Mouse (Mus musculus) heart, adult 9 months (tissue): ENCODE data around the gene Mslnl.
"Not testable (repeated sequence)": the region's sequence is repeated elsewhere in the genome, so short reads cannot be mapped to it uniquely, and the experiment has no call there.

Source experiments
- DNase-seq, 2 experiments: peaks; one replicate each; pipeline ENCODE4 v3.0.0; 2022; ENCODE audit warnings: low spot score in 2 of 2

Gene Mslnl

DNA sequence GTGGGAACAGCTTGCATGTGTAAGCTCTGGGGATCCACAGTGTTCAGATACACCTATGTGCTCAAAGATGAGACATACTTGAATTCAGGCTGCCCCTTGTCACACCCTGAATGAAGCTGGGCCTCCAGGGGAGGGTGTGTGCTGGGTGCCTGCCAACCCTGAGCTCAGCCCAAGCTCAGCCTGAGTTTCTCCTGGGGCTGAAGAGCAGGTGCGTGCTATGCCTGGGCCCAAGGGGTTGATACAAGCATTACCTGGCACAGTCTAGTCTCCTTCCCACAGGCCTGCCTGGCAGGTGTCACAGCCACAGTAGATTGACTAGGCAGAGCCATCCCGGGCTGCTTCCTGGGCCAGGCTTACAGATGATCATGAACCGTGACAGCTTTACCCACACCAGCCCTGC is at the start of gene Mslnl:
Mslnl (plus strand) TSS at position 298 of the 400 bp plus-strand sequence.
- DNase-seq: no peak

DNA sequence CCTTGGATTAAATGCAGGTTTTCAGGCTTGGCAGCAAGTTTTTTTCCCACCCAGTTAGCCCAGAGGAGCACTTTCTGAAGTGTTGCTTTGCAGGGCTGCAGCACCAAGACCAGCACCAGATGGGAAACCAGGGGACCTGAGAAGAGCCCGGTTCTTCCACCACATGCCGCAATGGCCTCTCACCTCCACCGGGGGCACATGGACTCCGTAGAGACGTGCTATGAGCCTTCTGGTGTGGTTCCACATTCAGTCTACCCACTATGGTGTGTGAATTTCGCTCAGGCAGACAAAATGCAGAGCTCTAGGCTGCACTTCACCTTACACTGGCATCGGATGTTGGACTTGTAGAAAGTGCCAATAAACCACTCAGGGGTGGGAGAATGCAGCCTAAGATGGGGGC is 49.5 kb upstream of the Mslnl start:
- DNase-seq: no peak

DNA sequence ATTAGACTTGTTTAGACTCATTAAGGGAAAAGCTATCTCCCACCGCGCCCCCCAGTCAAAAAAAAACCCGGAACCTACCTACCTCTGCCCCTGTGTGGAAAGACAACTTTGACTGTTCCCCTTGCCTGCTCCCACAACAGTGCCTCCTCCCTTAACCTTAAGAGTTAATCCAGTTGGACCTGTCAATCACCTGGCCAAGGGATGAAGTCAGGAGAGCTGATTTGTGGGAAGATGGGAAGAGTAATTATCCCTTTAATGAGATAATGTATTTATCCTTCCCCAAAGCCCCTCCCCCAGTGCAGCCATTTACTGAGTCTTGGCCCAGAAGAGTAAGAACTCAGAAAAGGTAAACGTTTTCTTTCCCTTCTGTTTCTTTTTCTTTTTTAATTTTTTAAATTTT is 46.9 kb upstream of the Mslnl start:
- DNase-seq: no peak

DNA sequence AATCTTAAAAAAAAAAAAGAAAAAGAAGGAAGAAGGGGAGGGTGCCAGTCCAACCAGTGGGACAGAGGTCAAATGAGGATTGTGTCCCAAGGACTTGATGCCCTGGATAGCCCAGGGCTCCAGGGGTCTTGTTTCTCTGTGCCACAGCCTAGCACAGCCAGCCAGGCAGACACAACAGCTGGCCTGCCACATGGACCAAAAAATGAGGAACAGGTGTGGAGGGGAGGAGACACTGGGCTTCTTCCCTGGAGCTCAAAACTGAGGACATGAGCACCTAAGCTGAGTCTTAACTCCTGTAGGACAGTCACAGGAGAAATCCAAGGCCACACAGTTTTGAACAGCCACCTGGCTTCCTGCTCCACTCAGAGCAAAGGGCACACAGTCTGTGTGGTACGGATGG is 39.6 kb upstream of the Mslnl start:
- DNase-seq: no peak

DNA sequence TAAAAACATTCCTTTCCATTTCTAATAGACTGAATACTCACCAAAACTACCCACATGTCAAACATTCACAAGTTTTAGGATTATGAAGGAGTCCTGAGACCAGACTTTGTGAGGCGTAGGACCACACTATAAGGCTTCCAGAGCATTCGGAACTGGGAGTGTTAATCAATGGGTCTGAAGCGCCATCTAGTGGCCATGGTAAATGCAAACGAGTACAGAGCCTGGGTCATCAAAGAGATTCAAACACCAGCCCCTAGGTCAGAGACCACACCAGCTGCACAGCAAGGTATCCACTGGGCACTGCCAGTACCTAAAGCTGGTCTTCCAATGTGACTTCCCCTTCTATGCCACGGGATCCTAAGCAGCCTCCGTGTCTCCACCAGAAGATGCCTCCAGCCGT is 37.4 kb upstream of the Mslnl start:
- DNase-seq: peak; percentile 23 to 43

DNA sequence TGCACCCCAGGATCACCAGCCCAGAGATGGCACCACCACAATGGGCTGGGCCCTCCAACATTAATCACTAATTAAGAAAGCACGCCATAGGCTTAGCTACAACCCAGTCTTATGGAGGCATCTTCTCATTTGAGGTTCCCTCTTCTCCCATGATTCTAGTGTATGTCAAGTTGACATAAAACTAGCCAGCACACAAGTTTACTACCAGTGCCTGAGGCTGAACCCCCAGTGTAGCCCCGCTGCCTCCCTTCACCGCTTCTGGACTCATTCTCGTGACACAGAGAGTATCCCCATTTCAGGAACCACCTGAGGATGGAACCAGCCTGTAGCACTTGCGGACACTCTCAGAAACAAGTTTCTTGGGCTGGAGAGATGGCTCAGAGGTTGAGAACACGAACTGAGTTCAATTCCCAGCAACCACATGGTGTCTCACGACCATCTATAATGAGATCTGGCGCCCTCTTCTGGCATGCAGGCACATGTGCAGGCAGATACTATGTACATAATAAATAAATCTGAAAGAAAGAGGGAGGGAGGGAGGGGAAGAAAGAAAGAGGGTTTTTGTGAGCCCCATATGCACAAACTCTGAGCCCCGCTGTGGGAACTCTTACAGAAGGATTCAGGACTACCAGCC is 34.9 kb upstream of the Mslnl start:
- DNase-seq: no peak

DNA sequence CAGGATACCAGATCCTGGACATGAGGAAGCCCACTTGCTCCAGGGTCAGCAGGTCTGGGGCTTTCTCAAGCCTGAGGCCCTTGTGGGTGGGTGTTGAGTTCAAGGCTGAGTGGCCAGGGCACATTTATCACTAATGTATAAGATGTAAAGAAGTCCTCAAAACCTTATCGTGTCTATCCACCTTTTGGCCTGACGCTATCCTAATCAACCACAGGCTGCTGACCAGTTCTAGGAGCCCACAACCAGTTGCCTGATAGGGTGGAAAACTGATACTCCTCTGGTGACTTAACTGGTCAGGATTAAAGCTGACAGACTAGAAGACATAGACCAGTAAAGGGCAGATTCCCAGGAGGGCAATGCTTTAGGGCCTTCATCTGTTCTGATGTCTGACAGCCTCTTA is 25.8 kb upstream of the Mslnl start:
- no peak for DNase-seq

DNA sequence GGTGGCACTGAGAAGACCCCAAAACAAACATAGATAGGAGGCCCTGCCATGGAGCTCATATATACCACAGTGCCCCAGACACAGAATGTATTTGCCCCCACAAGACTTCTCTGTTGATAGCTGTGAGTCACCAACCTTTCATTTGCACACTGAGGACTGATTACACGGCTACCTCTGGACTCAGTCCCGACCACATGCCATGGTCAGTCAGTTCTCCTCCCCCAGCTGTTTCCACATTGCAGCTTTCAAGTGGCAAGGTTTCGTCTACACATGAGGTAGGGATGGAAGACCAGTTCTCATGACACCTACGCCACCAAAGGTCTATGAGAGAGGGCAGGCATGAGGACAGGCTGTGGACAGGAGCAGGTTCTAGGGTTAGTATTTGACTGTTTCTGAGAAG is 24.7 kb upstream of the Mslnl start:
- no peak for DNase-seq

DNA sequence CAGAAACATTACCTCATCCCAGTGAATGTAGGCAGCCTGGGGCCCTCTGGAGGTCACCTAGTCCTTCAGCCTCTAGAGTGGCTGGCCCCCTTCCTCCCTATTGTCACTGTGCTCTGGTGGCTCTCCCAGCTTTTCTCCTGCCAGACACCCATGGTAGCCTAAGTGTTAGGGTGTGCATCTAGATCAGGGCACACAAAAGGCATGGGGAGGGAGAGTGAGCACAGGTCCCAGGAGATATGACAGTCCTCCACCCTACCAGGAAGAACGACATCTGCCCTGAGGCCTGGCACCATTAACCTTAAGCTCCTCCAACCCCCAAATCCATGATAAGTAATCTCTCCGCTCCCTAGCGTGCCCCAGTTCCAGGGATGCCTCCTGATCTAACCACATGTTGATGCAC is 20.2 kb upstream of the Mslnl start:
- no peak for DNase-seq

DNA sequence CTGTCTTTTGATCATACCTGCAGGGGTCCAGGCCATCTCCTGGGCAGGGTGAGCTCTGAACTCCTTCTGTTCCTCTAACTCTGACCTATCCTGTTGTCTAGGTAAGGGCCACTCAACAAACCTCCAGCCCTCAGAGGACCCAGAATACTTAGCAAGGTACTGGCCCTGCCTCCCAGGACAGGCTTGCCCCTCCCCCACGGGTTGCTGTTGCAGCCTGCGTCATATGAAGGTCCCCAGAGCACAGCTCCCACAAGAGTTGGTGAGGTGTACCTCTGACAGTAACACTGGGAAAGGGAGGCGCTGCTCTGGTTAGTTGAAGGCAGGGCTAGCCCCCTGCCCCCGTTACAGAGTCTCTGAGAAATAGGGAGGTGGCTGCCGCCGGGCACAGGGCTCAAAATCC is 19.7 kb upstream of the Mslnl start:
- DNase-seq: no peak

DNA sequence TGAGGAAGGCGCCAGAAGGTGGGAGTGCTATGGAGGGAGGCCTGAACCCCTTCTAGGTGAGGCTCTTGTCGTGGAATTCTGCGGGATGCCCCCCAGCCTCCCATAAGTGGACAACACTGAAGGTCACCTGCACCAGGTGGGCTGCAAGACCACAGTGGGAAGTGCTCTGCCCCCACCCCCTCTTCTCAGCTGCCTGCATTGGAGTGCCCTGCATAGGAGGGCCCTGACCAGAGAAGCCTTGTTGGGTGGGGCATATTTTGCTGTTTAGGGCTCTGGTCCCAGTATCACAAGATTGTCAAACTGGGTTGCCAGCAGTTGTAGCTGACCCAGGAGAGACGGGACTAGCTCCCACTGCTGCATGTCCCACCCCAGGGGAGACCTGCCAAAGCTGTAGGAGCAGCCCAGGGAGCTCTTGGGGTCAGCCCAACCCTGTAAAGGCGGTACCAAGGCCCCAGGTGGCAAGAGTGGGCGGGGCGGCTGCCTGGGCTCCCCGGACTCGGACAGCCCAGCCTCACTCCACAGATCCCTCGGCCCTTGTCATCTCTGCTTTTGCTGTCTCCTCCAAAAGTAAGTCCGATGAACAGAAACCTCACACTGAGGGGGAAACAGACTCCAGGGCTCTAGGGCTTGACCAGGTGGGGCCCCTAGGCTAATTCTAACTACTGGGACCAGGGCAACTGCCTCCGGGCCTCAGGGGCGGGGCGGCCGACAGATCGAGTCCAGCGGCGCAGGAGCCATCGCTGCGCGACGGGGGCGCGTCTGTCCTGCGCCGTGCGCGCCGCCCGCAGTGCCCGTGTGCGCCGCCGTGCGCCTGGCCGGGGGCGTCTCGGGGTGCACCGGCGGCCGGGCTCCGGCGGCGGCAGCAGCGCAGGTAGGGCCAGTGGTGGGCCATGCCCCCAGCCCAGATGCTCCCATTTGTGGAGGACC is 18.9 kb upstream of the Mslnl start, which contains the start of gene Gng13:
Gng13 (plus strand) TSS at position 461 of the 927 bp plus-strand sequence.
- DNase-seq: no peak

DNA sequence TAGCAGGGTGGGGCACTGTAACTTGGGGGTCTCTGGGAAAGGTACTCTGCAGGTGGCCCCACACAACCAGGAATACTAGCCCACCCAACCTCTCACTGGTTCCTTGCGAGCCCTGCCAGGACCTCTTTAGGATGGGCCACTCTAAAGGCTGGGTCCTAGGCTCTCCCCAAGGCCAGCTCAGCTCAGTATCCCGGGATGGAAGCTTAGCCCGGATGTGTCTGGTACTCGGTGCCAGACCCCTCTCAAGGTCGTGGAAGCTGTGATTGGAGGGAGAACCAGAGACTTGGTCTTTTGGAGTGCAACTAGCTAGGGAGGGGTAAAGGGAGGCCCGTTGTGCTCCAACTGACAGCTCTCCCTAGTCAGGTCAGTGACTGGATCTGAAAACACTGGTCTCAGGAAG is 18.2 kb upstream of the Mslnl start:
- DNase-seq: no peak

DNA sequence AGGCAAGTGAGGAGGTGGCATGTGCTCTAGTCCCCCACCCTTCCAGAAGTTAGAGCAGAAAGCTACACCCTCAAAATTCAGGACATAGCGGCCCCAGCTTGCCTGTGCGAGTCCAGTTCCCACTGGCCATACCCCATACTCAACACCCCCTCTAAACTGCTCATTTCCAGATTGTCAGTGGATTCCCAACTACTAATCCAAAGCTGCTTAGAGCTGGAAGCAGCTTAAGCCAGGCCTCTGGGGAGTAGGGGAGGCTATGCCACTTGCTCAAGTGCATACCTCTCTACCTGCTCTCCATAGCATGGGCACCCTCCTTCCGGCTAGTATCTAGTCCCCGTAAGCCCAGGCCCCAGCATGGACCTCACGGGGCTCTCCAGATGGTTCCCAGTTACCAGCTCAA is 14.4 kb upstream of the Mslnl start:
- no peak for DNase-seq

DNA sequence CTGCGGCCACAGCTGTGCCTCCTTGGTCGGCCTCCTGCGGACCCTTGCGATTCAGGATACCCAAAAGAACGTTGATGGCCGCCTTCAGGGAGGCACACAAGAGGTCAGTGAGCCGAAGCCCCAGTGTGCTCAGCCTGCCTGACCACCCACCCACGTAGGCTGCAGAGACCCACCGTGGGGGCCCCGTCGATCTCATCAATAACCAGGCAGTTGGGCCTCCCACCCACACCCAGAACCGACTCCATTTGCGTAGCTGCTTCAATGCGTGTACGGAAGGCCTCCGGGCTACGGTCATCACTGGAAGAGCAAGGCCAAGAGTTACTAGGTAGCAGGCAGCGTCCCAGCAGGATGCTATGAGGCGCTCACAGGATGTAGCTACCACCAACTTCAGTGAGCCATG is 12.4 kb upstream of the Mslnl start:
- no peak for DNase-seq

DNA sequence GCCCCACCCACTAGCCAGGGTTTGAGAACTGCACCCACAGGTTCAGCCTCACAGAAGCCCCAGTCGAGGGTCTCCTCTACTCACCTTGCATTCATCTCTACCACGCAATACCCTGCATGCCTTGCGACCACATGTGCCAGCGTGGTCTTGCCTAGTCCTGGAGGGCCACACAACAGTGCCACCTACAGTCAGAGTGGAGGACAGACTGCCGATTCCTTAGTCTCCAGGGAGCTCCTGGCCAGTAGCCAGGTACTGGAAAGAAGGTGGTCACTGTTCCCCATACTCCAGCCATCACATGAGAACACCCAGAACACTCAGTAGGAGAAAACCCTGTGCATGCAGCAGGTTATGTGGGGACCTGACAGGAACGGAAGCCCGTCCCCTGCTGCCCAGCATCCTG is 11.9 kb upstream of the Mslnl start:
- DNase-seq: no peak

DNA sequence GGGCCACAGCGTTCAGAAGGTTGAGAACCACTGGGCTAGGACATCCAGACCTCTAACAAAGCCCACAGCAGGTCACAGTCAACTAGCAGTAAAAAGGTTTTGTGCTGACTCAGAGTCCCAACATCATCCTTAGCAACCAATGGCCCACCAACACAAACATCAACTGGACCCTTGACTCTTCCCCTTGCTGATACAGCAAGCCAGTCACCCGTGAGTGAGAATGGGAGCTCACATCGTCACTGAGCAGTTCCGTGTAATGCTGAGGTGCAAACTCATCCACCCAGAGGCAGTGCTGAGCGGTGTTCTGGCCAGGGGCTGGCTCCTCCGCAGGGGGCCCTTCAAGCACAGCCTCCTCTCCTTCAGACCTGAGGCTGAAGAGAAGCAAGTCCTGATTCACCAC is 10.6 kb upstream of the Mslnl start:
- DNase-seq: no peak

DNA sequence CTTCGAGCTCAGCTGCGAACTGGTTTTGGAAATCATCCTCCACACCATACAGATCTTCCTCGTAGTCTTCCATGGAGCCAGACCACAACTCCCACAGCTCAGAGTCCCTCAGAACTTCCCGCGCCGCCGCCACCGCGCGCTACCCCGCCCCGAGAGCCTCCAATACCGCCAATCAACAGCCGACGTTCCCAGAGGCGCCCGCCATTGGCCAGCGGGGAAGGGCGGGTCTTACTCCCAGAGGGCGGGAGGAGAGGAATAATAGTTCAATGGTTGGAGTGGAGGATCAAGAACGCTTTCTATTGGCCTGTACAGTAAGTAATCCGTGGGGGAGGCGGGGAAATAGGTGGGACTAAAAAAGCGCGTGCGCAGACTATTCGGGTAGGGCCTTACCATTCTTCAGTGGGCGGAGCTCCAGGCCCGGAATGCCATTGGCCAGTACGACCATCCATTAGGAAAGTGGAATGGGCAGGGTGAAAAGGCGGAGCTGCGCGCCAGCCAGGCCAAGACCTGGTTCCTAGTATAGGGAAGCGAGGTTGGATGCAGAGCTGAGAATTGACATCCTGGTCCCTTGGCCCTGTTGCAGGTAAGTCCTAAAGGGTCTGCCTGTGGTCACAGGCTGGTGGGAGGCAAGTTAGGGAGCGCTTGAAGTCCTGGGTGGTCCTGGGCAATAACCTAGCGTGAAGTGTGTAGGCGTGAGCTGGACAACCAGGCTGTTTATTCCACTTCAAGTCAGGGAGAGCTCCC is 8.4 kb upstream of the Mslnl start, which contains the start of the genes Chtf18 and Rpusd1:
Chtf18 (minus strand) TSS at position 155 of the 744 bp plus-strand sequence.
Rpusd1 (plus strand) TSS at position 406 of the 744 bp plus-strand sequence.
- peak; percentile 100 for DNase-seq

DNA sequence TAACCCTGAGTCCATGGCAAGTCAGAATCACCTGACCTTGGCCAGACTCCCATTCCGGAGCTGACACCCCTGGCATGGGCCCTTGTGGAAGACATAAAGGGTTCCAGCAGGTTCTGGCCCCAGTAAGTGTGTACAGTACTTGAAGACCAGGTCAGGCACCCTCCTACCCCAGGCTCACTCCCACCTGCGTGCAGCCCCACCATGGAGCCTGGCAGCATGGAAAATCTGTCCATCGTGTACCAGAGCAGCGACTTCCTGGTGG is 7.9 kb upstream of the Mslnl start:
- no peak for DNase-seq

DNA sequence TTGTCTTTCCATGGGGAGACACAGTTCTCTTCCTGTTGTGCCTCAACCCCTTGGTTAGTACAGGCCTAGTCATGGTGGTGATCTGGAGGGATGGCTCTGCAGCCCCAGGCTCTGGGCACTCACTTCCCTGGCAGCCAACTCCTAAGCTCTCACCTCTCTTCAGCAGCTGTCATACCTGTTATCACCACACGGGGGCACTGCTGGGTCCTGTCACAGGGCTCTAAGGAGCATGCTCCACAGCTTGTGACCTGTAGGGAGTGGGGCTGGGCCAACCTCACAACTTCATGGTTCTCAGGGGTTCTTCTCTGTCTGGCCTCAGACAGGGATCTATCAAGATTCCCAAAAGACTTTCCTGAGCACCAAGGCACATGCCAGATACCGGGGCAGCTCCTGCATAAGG is 3.8 kb upstream of the Mslnl start:
- DNase-seq: peak; percentile 55 to 70

DNA sequence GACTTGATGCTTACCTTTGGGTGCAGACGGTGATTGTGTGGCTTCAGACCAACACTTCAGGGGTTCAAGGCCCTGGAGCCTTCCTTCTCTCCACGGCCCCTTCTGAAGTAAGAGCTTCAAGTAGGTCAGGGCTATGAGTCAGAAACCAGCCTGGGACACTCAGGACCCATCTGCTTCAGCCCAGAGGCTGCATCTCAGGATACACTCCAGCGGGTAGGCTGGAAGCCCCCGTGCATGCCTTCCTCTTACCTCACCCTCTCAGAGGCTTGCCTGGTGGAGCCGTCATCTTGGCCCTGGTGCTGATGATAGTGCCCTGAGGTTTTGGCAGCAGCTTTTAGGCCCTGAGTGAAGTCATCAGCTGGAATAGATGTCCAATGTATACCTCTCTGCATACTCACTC is 596 bp upstream of the Mslnl start:
- DNase-seq: no peak

DNA sequence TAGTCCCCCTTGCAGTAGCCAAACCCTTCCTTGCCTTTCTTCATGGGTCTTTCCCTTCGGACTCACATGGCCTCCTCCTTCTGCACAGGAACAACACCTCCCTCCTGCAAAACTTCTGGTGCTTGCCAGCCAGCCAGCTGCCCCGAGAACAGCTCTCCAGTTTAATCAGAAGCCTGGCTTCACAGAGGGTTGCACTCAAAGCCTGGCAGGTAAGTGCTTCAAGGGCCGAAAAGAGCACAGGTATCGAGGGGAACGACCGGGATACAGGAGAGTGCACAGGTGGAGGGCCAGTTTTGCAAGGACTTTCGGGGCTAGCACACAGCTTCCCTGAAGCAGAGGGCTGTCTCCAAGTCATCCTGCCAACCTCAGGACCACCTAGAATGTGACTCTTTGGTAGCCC is 3.0 kb downstream of the Mslnl start:
- no peak for DNase-seq

DNA sequence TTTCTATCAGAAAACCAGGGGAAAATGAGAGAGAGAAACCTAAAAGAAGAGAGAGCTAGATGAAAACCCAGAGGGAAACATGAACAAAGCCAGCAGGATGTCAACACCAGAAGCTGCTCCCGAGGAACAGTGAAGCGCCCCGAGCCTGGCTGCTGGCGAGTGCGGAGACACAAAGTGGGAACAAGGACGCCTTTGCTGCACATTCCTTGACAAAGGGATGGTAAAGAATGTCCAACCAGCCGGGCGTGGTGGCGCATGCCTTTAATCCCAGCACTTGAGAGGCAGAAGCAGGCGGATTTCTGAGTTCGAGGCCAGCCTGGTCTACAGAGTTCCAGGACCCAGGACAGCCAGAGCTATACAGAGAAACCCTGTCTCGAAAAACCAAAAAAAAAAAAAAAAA is 5.6 kb downstream of the Mslnl start:
- DNase-seq: not testable (repeated sequence)

DNA sequence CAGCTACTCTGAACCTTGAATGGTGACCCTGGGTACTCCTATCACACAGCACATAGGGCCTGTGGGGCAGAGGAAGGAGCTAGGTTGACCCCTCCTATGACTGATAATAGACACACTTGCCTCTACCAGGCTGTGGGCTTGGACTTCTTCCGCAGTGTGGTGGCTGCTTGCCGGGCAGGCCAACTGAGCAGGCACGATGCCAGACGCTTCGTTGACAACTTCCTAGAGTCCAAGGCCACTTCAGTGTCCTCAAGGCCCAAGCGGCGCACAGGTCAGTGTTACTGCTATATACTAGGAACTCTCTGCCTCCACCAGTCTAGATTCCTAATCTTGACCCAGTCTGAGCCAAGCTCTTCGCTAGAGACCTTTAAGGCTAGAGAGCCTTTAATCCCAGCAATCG is 8.0 kb downstream of the Mslnl start:
- DNase-seq: no peak
